Mouse (Mus musculus) limb, embryonic 14.5 days (tissue): Measurements from ENCODE around the gene Slc46a2. TPM values are rescaled to one million over a fixed set of nuclear protein-coding genes. Genes with fewer than 3 reads are reported as not detected.

Experiments
- ATAC-seq: fragments of 200-750 bp; cut with Nextera tagmentation; 2 replicates; pipeline ENCODE4 v1.8.0; 2017; ENCODE audit warnings: low read depth, moderate number of reproducible peaks, moderate TSS enrichment; ENCODE audit not compliant: low FRiP score
- DNase-seq: peaks from one replicate; pipeline ENCODE4 v3.0.0-alpha.2; 2015; ENCODE audit warnings: low spot score
- H3K27ac ChIP-seq: fragments of 300-500 bp; sonication (generic); replicated peaks from 2 replicates; pipeline ENCODE4 v1.5.1; 2014; ENCODE audit warnings: low read depth, mild to moderate bottlenecking, low read length, moderate library complexity, mixed read lengths
- H3K27me3 ChIP-seq: fragments of 300-500 bp; sonication (generic); 2 replicates; pipeline ENCODE4 v1.6.1; 2014; ENCODE audit warnings: low read length, mixed read lengths; ENCODE audit not compliant: control insufficient read depth, insufficient read depth
- H3K36me3 ChIP-seq: fragments of 300-500 bp; sonication (generic); 2 replicates; pipeline ENCODE4 v1.6.1; 2014; ENCODE audit warnings: mild to moderate bottlenecking, low read length, moderate library complexity, mixed read lengths; ENCODE audit not compliant: control insufficient read depth, insufficient read depth
- H3K4me1 ChIP-seq: fragments of 300-500 bp; sonication (generic); 2 replicates; pipeline ENCODE4 v1.6.1; 2014; ENCODE audit warnings: antibody characterized with exemption, low read length, mixed read lengths; ENCODE audit not compliant: control insufficient read depth, insufficient read depth
- H3K4me2 ChIP-seq: fragments of 300-500 bp; sonication (generic); replicated peaks from 2 replicates; pipeline ENCODE4 v1.6.1; 2014; ENCODE audit warnings: low read depth, mild to moderate bottlenecking, low read length, moderate library complexity; ENCODE audit not compliant: severe bottlenecking
- H3K4me3 ChIP-seq: fragments of 300-500 bp; sonication (generic); replicated peaks from 2 replicates; pipeline ENCODE4 v1.5.1; 2014; ENCODE audit warnings: low read length
- H3K9ac ChIP-seq: fragments of 300-500 bp; sonication (generic); 2 replicates; pipeline ENCODE4 v1.6.1; 2014; ENCODE audit warnings: mild to moderate bottlenecking, low read depth, low read length, moderate library complexity; ENCODE audit not compliant: severe bottlenecking
- H3K9me3 ChIP-seq: fragments of 300-500 bp; sonication (generic); 2 replicates; pipeline ENCODE4 v1.6.1; 2016; ENCODE audit warnings: low read length; ENCODE audit not compliant: control insufficient read depth
- POLR2A ChIP-seq: fragments of 200-500 bp; IDR thresholded peaks from 2 replicates; pipeline ENCODE4 v1.8.0; 2012; ENCODE audit warnings: inconsistent platforms, mild to moderate bottlenecking, moderate library complexity, borderline replicate concordance; ENCODE audit not compliant: insufficient read depth, insufficient read length; ENCODE audit errors: extremely low read depth
- WGBS: fragments of 180-500 bp; shearing (Covaris S2); extraction: QIAGEN DNeasy Blood & Tissue Kit; methylation state at CpG from one replicate; pipeline ENCODE4 v1.1.7; 2014; 5-methylcytosine and 5-hydroxymethylcytosine counted together
- polyA plus RNA-seq, 2 experiments: library from polyadenylated mRNA; depleted of rRNA in 1 of 2; stranded (reverse) in 1 of 2; unstranded in 1 of 2; fragments of >200 nt; fragmentation: Nextera tagmentation in 1 of 2; extraction: Ambion mirVana in 1 of 2; gene quantifications; 2 replicates each; pipeline versions ENCODE4 v1.2.1 to v1.2.3; 2012 to 2014

Slc46a2 gene
- polyA plus RNA-seq, 2 experiments = 0.03 to 0.17 TPM

GRCm38 (mm10) chr4:59876570-59876969 is 38.3 kb downstream of the Slc46a2 start:
- TF ChIP-seq POLR2A = no peak
- ATAC-seq (no peak), DNase-seq (no peak)
- H3K27me3 ChIP-seq = no peaks in the 10 kb centered on the region
- H3K9me3 ChIP-seq = no peaks in the 10 kb centered on the region
- H3K4me1 ChIP-seq = no peaks in the 10 kb centered on the region
- peaks cover 7% of the 10 kb centered on the region for H3K36me3 ChIP-seq
- WGBS = 78% methylated on average over 6 of the region's 6 CpGs
- no peak overlapping the region for H3K9ac ChIP-seq
- no peak overlapping the region for H3K4me3 ChIP-seq
- H3K4me2 ChIP-seq = no peak overlapping the region
- no peak overlapping the region for H3K27ac ChIP-seq

DNA sequence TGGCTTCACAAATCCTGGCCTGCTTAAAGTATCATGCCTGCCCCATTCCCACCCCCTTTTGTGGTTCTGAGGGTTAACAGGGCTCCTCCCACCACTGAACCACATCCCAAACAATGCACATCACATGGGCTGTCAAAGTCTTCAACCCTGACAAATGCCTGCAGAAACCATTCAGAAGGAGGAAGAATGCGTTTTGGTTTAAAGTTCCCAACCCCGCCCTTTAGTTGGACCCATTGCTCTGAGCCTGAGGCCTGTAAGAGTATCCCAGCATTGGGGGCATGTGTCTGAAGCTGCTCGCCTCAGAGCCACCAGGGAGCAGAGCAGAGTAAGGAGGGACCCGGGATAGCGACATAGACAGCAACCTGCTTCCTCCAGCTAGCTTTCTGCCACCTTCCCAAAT is 41.0 kb downstream of the Slc46a2 start:
- Histone ChIP-seq H3K4me3 (no peak overlapping the region), H3K4me1 (peaks cover 17% of the 10 kb centered on the region; the same call in 1 of the 2 replicates), H3K36me3 (peaks cover 2% of the 10 kb centered on the region; the same call in 1 of the 2 replicates), H3K9me3 (no peaks in the 10 kb centered on the region), H3K27ac (no peak overlapping the region), H3K4me2 (no peak overlapping the region), H3K27me3 (no peaks in the 10 kb centered on the region), H3K9ac (no peak overlapping the region)
- DNase-seq = no peak
- ATAC-seq = no peak
- WGBS = 55% methylated on average over 5 of the region's 5 CpGs
- no peak for TF ChIP-seq POLR2A

DNA sequence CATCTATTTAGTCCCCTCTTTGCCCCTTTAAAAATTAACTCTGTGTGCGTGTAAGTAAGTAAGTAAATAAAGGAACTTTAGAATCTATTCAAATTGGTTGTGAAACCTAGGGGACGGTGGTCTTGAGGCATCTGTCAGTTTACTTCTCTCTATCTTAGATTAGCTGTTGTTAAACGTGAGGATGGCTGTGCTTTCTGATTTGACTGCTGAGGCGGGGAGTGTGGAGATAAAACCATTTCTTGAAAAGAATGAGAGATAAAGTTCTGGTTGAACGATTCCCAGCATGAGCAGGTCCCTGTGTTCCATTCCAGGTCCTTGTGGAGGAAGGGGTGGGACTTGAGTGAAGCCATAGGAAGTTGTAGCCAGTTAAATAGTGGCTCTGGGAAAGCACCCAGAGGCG is 41.6 kb downstream of the Slc46a2 start:
- TF ChIP-seq POLR2A = no peak

GRCm38 (mm10) chr4:59870859-59871591 is 43.8 kb downstream of the Slc46a2 start:
- peaks cover 17% of the 10 kb centered on the region; the same call in 1 of the 2 replicates for H3K4me1 ChIP-seq
- WGBS = 57% methylated on average over 9 of the region's 9 CpGs

More for the DNA sequence above, 41.6 kb downstream of the Slc46a2 start:
- DNase-seq (no peak), ATAC-seq (no peak)
- Histone ChIP-seq H3K4me3 (no peak overlapping the region), H3K4me2 (no peak overlapping the region), H3K36me3 (peaks cover 3% of the 10 kb centered on the region; the same call in 1 of the 2 replicates), H3K9ac (no peak overlapping the region), H3K4me1 (peaks cover 17% of the 10 kb centered on the region; the same call in 1 of the 2 replicates), H3K27ac (no peak overlapping the region), H3K27me3 (no peaks in the 10 kb centered on the region), H3K9me3 (no peaks in the 10 kb centered on the region)
- 80% methylated on average over 6 of the region's 6 CpGs for WGBS

DNA sequence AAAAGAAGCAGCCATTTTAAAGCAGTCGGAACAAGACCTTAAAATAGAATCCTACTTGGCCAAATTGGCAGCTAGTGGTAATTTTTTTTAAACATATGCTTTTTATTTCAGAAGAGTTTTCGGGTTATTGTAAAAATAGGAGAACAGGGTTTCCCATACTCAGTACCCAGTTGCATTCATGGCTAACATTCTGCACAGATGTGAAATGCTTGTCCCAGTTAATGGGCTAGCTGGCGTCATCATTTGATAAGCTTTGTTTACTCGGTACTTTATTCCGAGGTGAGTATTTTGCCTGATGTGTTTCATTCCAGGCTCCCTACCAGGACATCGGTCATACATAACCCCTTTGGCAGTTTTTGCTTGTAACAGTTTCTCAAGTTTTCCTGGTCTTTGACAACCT is 44.4 kb downstream of the Slc46a2 start:
- ATAC-seq = peak; percentile 48; the same call in 1 of the 2 replicates
- Histone ChIP-seq H3K27me3 (no peaks in the 10 kb centered on the region), H3K27ac (peak overlapping the region; percentile 83), H3K4me3 (no peak overlapping the region), H3K36me3 (peaks cover 3% of the 10 kb centered on the region; the same call in 1 of the 2 replicates), H3K4me1 (peaks cover 17% of the 10 kb centered on the region; the same call in 1 of the 2 replicates), H3K4me2 (0 out of 2 replicates have a peak overlapping the region, but pooled peaks have one; percentile 11), H3K9me3 (no peaks in the 10 kb centered on the region), H3K9ac (no peak overlapping the region)
- peak; percentile 47 for DNase-seq
- 57% methylated on average over 6 of the region's 6 CpGs for WGBS
- TF ChIP-seq POLR2A = no peak

More at GRCm38 (mm10) chr4:59870859-59871591, 43.8 kb downstream of the Slc46a2 start:
- peaks cover 3% of the 10 kb centered on the region; the same call in 1 of the 2 replicates for H3K36me3 ChIP-seq
- no peak overlapping the region for H3K4me3 ChIP-seq
- no peak overlapping the region for H3K4me2 ChIP-seq
- H3K9ac ChIP-seq = no peak overlapping the region
- ATAC-seq (peak; percentile 66), DNase-seq (peak; percentile 82)
- peak overlapping the region; percentile 83 for H3K27ac ChIP-seq
- no peaks in the 10 kb centered on the region for H3K27me3 ChIP-seq
- no peak for TF ChIP-seq POLR2A
- no peaks in the 10 kb centered on the region for H3K9me3 ChIP-seq
